Mouse (Mus musculus): ENCODE data around the gene Tex26. TPM values are rescaled to one million over a fixed set of nuclear protein-coding genes. Genes with fewer than 3 reads are reported as not detected.

Tex26 gene
- polyA plus RNA-seq, 1 experiment from 2014 or later = 0.30 TPM

DNA sequence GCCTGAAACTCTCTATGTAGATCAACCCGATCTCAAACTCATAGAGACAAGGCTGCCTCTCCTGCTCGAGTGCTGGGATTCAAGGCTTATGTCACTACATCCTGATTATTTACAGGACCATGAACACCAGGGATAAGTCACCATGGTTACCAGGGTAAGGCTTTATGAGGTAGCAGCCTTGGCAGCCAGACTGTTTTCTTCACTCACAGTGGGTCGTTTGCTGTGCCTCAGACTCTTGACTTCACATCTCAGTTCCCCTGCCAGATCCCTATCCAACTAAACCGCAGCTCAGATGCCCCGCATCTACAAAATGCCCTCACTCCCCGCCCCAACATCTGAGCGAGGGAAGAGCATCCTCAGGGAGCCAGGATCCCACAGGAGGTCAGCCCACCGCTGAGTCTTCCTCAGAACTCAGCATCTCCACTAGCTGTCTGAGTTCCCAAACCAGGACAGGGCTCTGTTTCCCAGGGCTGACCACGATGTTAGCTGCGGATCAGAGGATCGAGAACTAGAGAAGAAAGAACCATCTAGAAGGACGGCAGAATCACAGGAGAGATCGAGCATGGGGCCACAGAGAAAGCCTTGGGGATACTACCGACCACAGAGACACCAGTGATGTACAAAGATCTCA lies 2.3 kb downstream of the Tex26 start:
- Histone ChIP-seq H3K4me1 (peaks cover 49% of the 10 kb centered on the region), H3K27me3 (ENCODE audit: low read depth, poor library complexity, severe bottlenecking) (no peaks in the 10 kb centered on the region), H3K9me3 (replicated peaks) (no peaks in the 10 kb centered on the region), H3K27ac (0 out of 2 replicates have a peak overlapping the region, but pooled peaks have one; percentile 14), H3K36me3 (no peaks in the 10 kb centered on the region), H3K4me3 (no peak overlapping the region)
- WGBS = 65% methylated on average over 14 of the region's 14 CpGs
- no peak for DNase-seq (ENCODE audit: low spot score)

DNA sequence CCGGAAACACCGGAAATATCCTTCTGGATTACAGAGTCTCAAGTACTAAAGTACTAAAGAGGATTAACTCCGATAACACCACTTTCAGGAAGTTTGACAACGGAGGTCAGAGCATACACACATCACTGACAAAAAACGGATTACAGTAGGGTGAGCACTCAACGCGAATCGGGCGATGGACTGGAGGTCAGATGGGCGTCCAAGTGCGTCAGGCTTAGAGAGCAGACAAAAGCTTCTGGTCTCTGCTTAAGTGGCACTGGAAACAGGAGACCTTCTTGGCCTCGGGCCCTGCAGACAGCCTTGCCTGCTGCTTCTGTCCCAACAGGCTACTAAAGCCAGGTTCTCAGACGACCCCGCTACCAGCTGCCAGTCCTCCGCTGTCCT lies 2.8 kb downstream of the Tex26 start:
- H3K27me3 ChIP-seq (ENCODE audit: low read depth, poor library complexity, severe bottlenecking) = no peaks in the 10 kb centered on the region
- no peaks in the 10 kb centered on the region for H3K36me3 ChIP-seq
- H3K4me3 ChIP-seq = no peak overlapping the region
- DNase-seq (ENCODE audit: low spot score) = no peak
- 84% methylated on average over 15 of the region's 15 CpGs for WGBS
- peaks cover 47% of the 10 kb centered on the region for H3K4me1 ChIP-seq
- no peaks in the 10 kb centered on the region for H3K9me3 ChIP-seq (replicated peaks)
- H3K27ac ChIP-seq = 0 out of 2 replicates have a peak overlapping the region, but pooled peaks have one; percentile 14

DNA sequence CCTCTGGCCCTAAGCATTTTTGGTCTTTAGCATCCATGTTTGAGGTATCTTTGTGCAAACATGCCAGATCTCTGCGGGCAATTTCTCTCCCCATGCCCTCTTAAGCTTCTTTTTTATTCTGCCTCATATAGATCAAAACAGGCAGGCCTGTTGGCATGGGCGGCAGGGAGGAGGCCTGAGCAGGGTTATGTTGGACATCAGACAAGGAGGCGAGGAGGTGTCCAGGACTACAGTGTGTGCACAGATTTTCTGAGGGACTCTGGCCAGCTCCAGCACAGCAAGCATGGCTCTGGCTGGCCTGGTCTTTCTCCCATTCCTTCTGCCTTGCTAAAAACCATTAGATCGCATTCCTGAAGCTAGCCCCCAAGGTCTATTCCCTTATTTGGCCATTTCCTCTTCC lies 5.0 kb downstream of the Tex26 start:
- no peaks in the 10 kb centered on the region for H3K27me3 ChIP-seq (ENCODE audit: low read depth, poor library complexity, severe bottlenecking)
- WGBS = 87% methylated on average over 4 of the region's 4 CpGs
- no peaks in the 10 kb centered on the region for H3K36me3 ChIP-seq
- no peaks in the 10 kb centered on the region for H3K9me3 ChIP-seq (replicated peaks)
- no peak overlapping the region for H3K4me3 ChIP-seq
- H3K4me1 ChIP-seq = peaks cover 37% of the 10 kb centered on the region
- no peak for DNase-seq (ENCODE audit: low spot score)
- H3K27ac ChIP-seq = no peak overlapping the region

DNA sequence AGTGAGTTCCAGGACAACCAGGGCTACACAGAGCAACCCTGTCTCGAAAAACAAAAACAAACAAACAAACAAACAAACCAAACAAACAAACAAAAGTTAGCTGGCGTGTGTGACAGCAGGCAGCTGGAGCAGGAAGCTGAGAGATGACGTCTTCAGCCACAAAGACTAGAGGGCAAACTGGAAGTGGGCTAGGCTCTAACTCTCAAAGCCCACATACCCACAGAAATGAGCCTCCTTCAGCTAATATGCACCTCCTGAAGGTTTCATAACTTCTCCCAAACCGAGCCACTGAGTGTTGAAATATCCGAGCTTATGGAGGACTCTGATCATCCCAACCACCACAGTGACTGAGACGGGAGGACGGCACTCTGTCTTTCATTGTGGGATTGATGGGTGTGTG lies 7.0 kb downstream of the Tex26 start:
- H3K4me1 ChIP-seq = peaks cover 22% of the 10 kb centered on the region
- no peaks in the 10 kb centered on the region for H3K9me3 ChIP-seq (replicated peaks)
- H3K36me3 ChIP-seq = no peaks in the 10 kb centered on the region
- no peak overlapping the region for H3K27ac ChIP-seq
- WGBS = 90% methylated on average over 7 of the region's 7 CpGs
- H3K27me3 ChIP-seq (ENCODE audit: low read depth, poor library complexity, severe bottlenecking) = no peaks in the 10 kb centered on the region
- DNase-seq (ENCODE audit: low spot score) = no peak
- no peak overlapping the region for H3K4me3 ChIP-seq

DNA sequence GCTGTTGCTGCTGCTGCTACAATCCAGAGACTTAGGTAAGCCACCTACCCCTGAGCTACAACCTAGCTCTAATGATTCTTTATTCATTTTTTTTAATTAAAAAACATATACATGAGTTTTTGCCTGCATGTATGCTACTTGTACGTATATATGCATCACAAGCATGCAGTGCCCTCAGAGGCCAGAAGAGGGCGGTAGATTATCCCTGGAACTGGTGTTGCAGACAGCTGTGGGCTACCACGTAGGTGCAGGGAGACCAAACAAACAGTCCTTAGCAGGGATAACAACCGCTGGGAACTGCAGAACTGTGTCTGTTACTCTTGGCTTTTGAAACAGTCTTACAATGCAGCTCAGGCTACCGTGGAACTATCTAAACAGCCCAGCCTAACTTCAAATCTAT lies 8.3 kb downstream of the Tex26 start:
- Histone ChIP-seq H3K27ac (no peak overlapping the region), H3K4me1 (peaks cover 12% of the 10 kb centered on the region), H3K36me3 (no peaks in the 10 kb centered on the region), H3K27me3 (ENCODE audit: low read depth, poor library complexity, severe bottlenecking) (no peaks in the 10 kb centered on the region), H3K9me3 (replicated peaks) (no peaks in the 10 kb centered on the region), H3K4me3 (no peak overlapping the region)
- 88% methylated on average over 5 of the region's 5 CpGs for WGBS
- DNase-seq (ENCODE audit: low spot score) = no peak

DNA sequence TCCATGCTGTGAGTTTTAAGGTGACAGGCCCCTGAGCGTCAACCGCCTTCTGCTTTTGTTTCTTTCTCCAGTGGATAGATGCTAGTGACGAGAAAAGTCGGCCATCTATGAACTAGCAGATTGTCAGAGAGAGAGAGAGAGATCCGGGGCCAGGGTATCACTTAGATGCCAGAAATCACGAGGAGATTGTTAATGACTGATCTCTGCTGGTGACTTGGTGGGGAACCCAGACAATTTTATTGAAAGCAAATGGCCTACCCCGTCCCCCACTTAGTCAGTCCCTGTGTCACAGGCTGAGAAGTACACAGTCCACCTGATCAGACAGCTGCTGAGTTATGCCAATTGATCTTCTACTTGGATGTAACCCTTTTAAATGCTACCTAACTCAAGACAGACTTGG lies 9.9 kb downstream of the Tex26 start:
- DNase-seq (ENCODE audit: low spot score) = no peak
- H3K27me3 ChIP-seq (ENCODE audit: low read depth, poor library complexity, severe bottlenecking) = no peaks in the 10 kb centered on the region
- 75% methylated on average over 7 of the region's 7 CpGs for WGBS
- H3K36me3 ChIP-seq = no peaks in the 10 kb centered on the region
- no peak overlapping the region for H3K4me3 ChIP-seq
- H3K27ac ChIP-seq = no peak overlapping the region
- H3K4me1 ChIP-seq = peaks cover 5% of the 10 kb centered on the region
- no peaks in the 10 kb centered on the region for H3K9me3 ChIP-seq (replicated peaks)

DNA sequence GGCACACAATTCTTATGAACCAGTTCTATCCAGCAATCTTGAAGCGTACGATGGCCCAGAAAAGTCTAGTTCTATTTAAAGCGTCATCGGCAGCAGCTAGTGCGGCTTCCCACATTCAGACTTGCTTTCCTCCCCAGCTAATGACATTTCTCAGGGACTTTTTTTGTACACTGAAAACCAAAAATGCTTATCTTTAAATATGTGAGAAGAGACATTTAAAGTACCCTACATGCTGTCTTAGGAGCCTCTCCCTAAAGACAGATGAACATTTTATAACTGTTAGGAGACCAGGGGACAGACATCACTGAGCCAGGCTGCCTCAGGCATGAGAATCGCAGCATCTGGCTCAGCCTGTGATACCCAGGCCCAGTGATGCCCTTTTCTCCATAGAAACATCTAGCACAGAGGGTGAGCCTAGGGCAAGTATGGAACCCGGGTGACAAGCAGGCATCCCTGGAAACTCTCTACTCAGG lies 11.8 kb downstream of the Tex26 start:
- no peak overlapping the region for H3K4me3 ChIP-seq
- H3K9me3 ChIP-seq (replicated peaks) = no peaks in the 10 kb centered on the region
- WGBS = 91% methylated on average over 7 of the region's 7 CpGs
- DNase-seq (ENCODE audit: low spot score) = no peak
- no peak overlapping the region for H3K27ac ChIP-seq
- H3K27me3 ChIP-seq (ENCODE audit: low read depth, poor library complexity, severe bottlenecking) = no peaks in the 10 kb centered on the region
- no peaks in the 10 kb centered on the region for H3K36me3 ChIP-seq
- H3K4me1 ChIP-seq = no peaks in the 10 kb centered on the region

DNA sequence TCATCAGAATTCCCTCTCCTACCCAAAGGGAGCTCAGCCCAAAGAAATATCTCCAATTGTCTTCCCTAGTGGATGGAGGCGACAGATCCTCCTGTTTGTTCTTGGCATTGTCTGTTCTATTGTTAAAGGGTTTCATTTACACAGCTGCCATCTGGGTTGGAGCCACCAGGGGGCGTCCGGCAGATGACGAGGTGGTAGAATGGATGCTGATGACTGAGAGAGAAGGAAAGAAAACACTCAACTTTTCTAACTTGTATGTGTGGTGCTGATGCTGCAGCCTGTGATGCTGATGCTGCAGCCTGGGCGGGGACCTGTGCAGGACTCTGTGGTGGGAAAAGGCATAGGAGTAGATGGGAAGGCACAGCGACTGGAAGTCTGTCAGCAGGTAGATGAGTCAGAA lies 14.8 kb downstream of the Tex26 start:
- no peaks in the 10 kb centered on the region for H3K27me3 ChIP-seq (ENCODE audit: low read depth, poor library complexity, severe bottlenecking)
- peak; percentile 83 for DNase-seq (ENCODE audit: low spot score)
- no peak overlapping the region for H3K27ac ChIP-seq
- H3K9me3 ChIP-seq (replicated peaks) = no peaks in the 10 kb centered on the region
- WGBS = 34% methylated on average over 6 of the region's 6 CpGs
- H3K4me1 ChIP-seq = peaks cover 3% of the 10 kb centered on the region; the same call in 1 of the 2 replicates
- no peaks in the 10 kb centered on the region for H3K36me3 ChIP-seq
- H3K4me3 ChIP-seq = no peak overlapping the region

DNA sequence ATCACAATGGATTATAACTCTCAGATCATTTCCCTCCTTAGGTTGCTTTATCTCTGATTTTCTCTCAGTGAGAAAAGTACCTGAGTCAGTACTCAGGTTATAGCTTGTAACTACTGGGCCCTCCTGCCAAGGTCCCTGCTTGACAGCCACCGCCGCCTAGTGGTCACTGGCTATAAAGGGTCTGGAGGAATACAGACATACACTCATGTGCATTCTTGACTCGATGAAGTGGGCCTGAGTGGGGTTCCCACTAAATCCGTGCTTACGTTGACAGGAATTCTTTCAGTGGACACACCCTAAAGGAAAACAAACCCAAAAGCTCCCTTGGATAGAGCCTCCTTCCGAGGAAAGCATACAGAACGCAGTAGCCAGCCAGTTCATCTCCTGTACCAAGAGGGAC lies 17.1 kb downstream of the Tex26 start:
- H3K27ac ChIP-seq = no peak overlapping the region
- peaks cover 3% of the 10 kb centered on the region; the same call in 1 of the 2 replicates for H3K4me1 ChIP-seq
- no peaks in the 10 kb centered on the region for H3K36me3 ChIP-seq
- no peaks in the 10 kb centered on the region for H3K27me3 ChIP-seq (ENCODE audit: low read depth, poor library complexity, severe bottlenecking)
- DNase-seq (ENCODE audit: low spot score) = no peak
- 90% methylated on average over 7 of the region's 7 CpGs for WGBS
- H3K9me3 ChIP-seq (replicated peaks) = no peaks in the 10 kb centered on the region
- H3K4me3 ChIP-seq = no peak overlapping the region

DNA sequence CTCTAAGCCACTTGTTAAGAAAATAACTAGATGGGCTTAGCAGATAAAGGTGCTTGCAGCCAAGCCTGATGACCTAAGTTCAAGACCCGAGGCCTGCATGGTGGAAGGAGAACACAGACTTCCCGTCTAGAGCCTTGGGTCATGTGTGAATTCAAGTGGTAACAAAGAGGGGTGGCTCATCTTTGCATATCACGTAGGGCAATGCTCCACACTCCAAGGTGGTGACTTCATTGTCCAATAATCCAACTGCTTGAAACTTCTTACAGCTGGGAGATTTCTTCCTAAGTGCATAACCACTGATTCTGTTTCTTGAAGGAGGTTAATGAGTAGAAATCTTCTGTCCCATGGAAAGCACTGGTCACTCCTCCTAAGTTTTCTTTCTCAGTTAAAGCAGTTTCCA lies 22.6 kb downstream of the Tex26 start:
- no peaks in the 10 kb centered on the region for H3K36me3 ChIP-seq
- H3K4me1 ChIP-seq = peaks cover 17% of the 10 kb centered on the region
- no peaks in the 10 kb centered on the region for H3K27me3 ChIP-seq (ENCODE audit: low read depth, poor library complexity, severe bottlenecking)
- WGBS = 85% methylated on average over 3 of the region's 3 CpGs
- no peaks in the 10 kb centered on the region for H3K9me3 ChIP-seq (replicated peaks)
- H3K4me3 ChIP-seq = no peak overlapping the region
- no peak overlapping the region for H3K27ac ChIP-seq
- DNase-seq (ENCODE audit: low spot score) = no peak

DNA sequence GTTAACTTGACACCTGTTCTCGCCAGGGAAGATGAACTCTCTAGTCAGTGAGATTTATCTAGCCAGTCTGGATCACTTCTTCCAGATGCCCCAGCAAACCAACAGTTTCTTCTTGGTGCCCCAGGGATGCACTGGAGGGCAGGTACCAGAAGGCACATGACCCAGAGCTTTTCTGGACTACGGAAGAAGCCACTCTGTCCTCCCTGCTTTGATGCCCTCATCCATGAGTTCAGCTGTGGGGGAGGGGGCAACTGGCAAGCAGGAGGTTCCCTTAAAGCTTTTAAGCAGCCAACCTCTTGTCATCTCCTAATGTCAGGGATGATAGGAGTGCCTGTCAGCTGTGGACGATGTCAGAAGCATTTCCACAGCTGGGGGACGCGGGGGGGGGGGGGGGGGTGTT lies 25.8 kb downstream of the Tex26 start:
- H3K36me3 ChIP-seq = no peaks in the 10 kb centered on the region
- 42% methylated on average over 5 of the region's 5 CpGs for WGBS
- no peak overlapping the region for H3K27ac ChIP-seq
- no peaks in the 10 kb centered on the region for H3K9me3 ChIP-seq (replicated peaks)
- H3K4me3 ChIP-seq = no peak overlapping the region
- no peak for DNase-seq (ENCODE audit: low spot score)
- H3K27me3 ChIP-seq (ENCODE audit: low read depth, poor library complexity, severe bottlenecking) = no peaks in the 10 kb centered on the region
- H3K4me1 ChIP-seq = peaks cover 13% of the 10 kb centered on the region

DNA sequence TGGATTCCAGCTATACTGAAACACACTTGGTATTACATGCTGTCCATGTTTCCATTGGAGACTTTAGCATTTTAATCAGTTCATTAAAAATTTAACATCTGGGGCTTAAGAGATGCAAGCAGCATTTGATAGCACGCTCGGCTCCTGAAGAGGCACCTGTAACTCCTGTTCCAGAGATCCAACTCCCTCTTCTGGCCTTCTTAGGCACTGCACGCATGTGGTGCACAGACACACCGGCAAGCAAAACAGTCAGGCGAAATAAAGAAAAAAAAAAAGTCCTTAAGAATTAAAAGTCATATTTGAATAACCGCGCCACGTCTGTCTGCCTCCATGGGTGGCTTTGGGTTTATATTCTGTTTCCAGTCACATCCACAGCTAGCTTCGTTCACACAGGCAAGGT lies 34.7 kb downstream of the Tex26 start:
- no peak overlapping the region for H3K27ac ChIP-seq
- no peak overlapping the region for H3K4me3 ChIP-seq
- DNase-seq (ENCODE audit: low spot score) = no peak
- WGBS = 93% methylated on average over 9 of the region's 9 CpGs
- H3K27me3 ChIP-seq (ENCODE audit: low read depth, poor library complexity, severe bottlenecking) = no peaks in the 10 kb centered on the region
- H3K36me3 ChIP-seq = no peaks in the 10 kb centered on the region
- no peaks in the 10 kb centered on the region for H3K9me3 ChIP-seq (replicated peaks)
- H3K4me1 ChIP-seq = no peaks in the 10 kb centered on the region

DNA sequence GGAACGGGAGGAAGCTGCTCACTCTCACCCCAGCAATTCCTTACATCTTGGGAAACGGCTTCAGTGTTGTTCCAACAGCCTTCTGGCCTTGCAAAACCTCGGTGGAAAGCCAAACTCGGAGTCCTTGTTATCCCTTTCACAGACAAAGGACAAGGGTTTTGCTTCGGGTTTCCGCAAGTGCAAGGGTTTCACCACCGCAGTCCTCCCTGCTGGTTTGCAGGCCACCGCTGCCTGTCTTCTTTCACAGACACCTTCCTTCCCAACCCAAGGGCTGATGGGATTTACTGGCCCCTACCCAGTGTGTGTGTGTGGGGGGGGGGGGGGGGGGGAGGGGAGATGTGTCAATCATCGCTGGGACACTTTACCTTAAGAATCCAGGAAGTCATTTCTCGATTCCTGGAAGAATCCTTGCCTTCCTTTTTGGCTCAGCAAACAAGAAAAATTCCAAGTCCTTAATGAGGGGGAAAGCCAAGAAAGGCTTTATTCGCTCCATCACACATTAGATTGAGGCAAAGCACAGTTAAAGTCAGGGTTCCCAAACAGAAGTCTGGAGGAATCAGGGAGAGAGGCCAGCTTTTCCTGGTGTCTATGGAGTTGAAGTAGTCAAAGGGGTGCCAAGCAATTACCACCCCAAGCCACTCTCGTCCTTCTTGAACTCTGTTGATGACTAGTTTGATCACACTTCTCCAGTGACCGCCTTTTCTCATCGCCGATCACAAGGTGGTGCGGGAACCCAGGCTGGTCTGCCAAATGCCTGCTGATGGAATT lies 35.4 kb downstream of the Tex26 start:
- H3K9me3 ChIP-seq (replicated peaks) = no peaks in the 10 kb centered on the region
- H3K36me3 ChIP-seq = no peaks in the 10 kb centered on the region
- no peaks in the 10 kb centered on the region for H3K27me3 ChIP-seq (ENCODE audit: low read depth, poor library complexity, severe bottlenecking)
- no peak overlapping the region for H3K27ac ChIP-seq
- H3K4me1 ChIP-seq = no peaks in the 10 kb centered on the region
- WGBS = 93% methylated on average over 16 of the region's 16 CpGs
- H3K4me3 ChIP-seq = no peak overlapping the region
- no peak for DNase-seq (ENCODE audit: low spot score)
